Comparison of ENCODE assay signal across 35 mouse cellular contexts in genomic region chr6:55700392-55701386, GRCm38 (mm10). TPM values are rescaled to one million over a fixed set of nuclear protein-coding genes. Genes with fewer than 3 reads are reported as not detected.
DNase-seq lines count a peak whose midpoint lies in the region; ATAC-seq and TF ChIP-seq lines count a peak whose summit lies in the region.
"Had no signal": no experiment of that assay in that cellular context is flagged by ENCODE, and none has a peak within 500 bp of the region (broad histone marks: within the 10 kb centered on the region; RNA-seq: fewer than 3 reads in every experiment).

No protein-coding gene starts in this region.

- DNase-seq in forebrain, embryonic 10.5 days (ENCODE audit: extremely low spot score, low spot score) = no peak
- no peak for DNase-seq in forebrain, postnatal 0 days
- DNase-seq in retina, postnatal 1 day = peak; percentile 21
- DNase-seq in retina, embryonic 14.5 days (ENCODE audit: low spot score) = no peak
- DNase-seq in gastrocnemius, postnatal 10 days = no peak
- DNase-seq: adrenal gland, postnatal 10 days; cerebellum, adult 11 months; cerebellum, adult 9-10 months; gastrocnemius, adult 2 months; heart, postnatal 36 days; kidney, adult 8-10 months; kidney, postnatal 4 days; liver, embryonic 13.5 days; lung, adult 18-20 months; lung, postnatal 4 days; spleen, adult 18-20 months; thymus, postnatal 14 days had no signal

- 30% methylated on average over 4 of the region's 4 CpGs for WGBS in forebrain, embryonic 10.5 days
- WGBS in forebrain, postnatal 0 days = 10% methylated on average over 4 of the region's 4 CpGs
- 4% methylated on average over 4 of the region's 4 CpGs for WGBS in forebrain, embryonic 15.5 days

- no peaks in the 10 kb centered on the region for H3K9me3 ChIP-seq in forebrain, embryonic 10.5 days
- H3K9me3 ChIP-seq in forebrain, postnatal 0 days (ENCODE audit: low read length) = no peaks in the 10 kb centered on the region
- no peaks in the 10 kb centered on the region for H3K9me3 ChIP-seq in forebrain, embryonic 15.5 days
- H3K9me3 ChIP-seq: G1E; hindbrain, embryonic 13.5 days; limb, embryonic 10.5 days; limb, embryonic 15.5 days; liver, embryonic 13.5 days had no signal

- H3K9ac ChIP-seq in forebrain, postnatal 0 days = no peak overlapping the region
- no peak overlapping the region for H3K9ac ChIP-seq in forebrain, embryonic 15.5 days (replicated peaks)
- H3K9ac ChIP-seq: hindbrain, embryonic 13.5 days; limb, embryonic 15.5 days; liver, embryonic 13.5 days had no signal

- peaks cover 32% of the 10 kb centered on the region for H3K4me1 ChIP-seq in forebrain, embryonic 10.5 days
- H3K4me1 ChIP-seq in forebrain, postnatal 0 days (ENCODE audit: insufficient read depth) = no peaks in the 10 kb centered on the region
- peaks cover 16% of the 10 kb centered on the region for H3K4me1 ChIP-seq in forebrain, embryonic 15.5 days
- H3K4me1 ChIP-seq: limb, embryonic 10.5 days; limb, embryonic 15.5 days; liver, embryonic 13.5 days had no signal

- H3K36me3 ChIP-seq in forebrain, embryonic 10.5 days (replicated peaks) = no peaks in the 10 kb centered on the region
- no peaks in the 10 kb centered on the region for H3K36me3 ChIP-seq in forebrain, postnatal 0 days (ENCODE audit: insufficient read depth)
- no peaks in the 10 kb centered on the region for H3K36me3 ChIP-seq in forebrain, embryonic 15.5 days
- H3K36me3 ChIP-seq: G1E; hindbrain, embryonic 13.5 days; limb, embryonic 10.5 days; limb, embryonic 15.5 days; liver, embryonic 13.5 days had no signal

- no peaks in the 10 kb centered on the region for H3K27me3 ChIP-seq in forebrain, embryonic 10.5 days (ENCODE audit: poor library complexity, severe bottlenecking)
- H3K27me3 ChIP-seq in forebrain, postnatal 0 days (ENCODE audit: insufficient read depth, low read length) = no peaks in the 10 kb centered on the region
- no peaks in the 10 kb centered on the region for H3K27me3 ChIP-seq in forebrain, embryonic 15.5 days
- H3K27me3 ChIP-seq: hindbrain, embryonic 13.5 days; limb, embryonic 15.5 days; liver, embryonic 13.5 days had no signal

- no peak for TF ChIP-seq CTCF in forebrain, postnatal 0 days (IDR thresholded peaks at IDR 0.05; ENCODE audit: low read depth)

- H3K27ac ChIP-seq in forebrain, embryonic 10.5 days = peak overlapping the region; percentile 9; the same call in 1 of the 2 replicates
- no peak overlapping the region for H3K27ac ChIP-seq in forebrain, postnatal 0 days (ENCODE audit: low read depth, low read length)
- peak overlapping the region; percentile 59 for H3K27ac ChIP-seq in forebrain, embryonic 15.5 days (replicated peaks)
- H3K27ac ChIP-seq: gastrocnemius, adult 2 months; hindbrain, embryonic 13.5 days; kidney, postnatal 0 days; limb, embryonic 10.5 days; limb, embryonic 15.5 days; liver, embryonic 13.5 days had no signal

- H3K4me2 ChIP-seq in forebrain, postnatal 0 days (ENCODE audit: low read depth) = no peak overlapping the region
- H3K4me2 ChIP-seq in forebrain, embryonic 15.5 days (replicated peaks) = no peak overlapping the region
- H3K4me2 ChIP-seq: heart, embryonic 11.5 days; hindbrain, embryonic 13.5 days; limb, embryonic 15.5 days; liver, embryonic 13.5 days had no signal

- no peak; the same call in 1 of the 2 replicates for ATAC-seq in forebrain, postnatal 0 days
- peak; percentile 70 for ATAC-seq in forebrain, embryonic 15.5 days (replicated peaks)
- ATAC-seq in granulocyte monocyte progenitor cell, adult 5-6 weeks (replicated peaks; ENCODE audit: poor library complexity, severe bottlenecking) = no peak
- ATAC-seq: intestine, embryonic 16.5 days; lung, postnatal 0 days; midbrain, embryonic 16.5 days; Patski had no signal

- no peak overlapping the region for H3K4me3 ChIP-seq in forebrain, embryonic 10.5 days
- H3K4me3 ChIP-seq in forebrain, postnatal 0 days (ENCODE audit: low read depth, low read length) = no peak overlapping the region
- no peak overlapping the region for H3K4me3 ChIP-seq in forebrain, embryonic 15.5 days
- H3K4me3 ChIP-seq: erythroblast, embryonic 14.5 days; gastrocnemius, adult 2 months; hindbrain, embryonic 13.5 days; limb, embryonic 10.5 days; limb, embryonic 15.5 days; liver, embryonic 13.5 days had no signal

RNA-seq across cellular contexts. Expression of gene Neurod6, which starts 19.6 kb away (rescaled TPM):
- 0.21 TPM in 1 of 2 replicates, not detected in the other for polyA plus RNA-seq in forebrain, embryonic 10.5 days (2016; fragmentation: Nextera tagmentation; extraction: Ambion mirVana)
- 189 and 251 TPM in 2 replicates for total RNA-seq in forebrain, postnatal 0 days (2014; rRNA removed)
- 238 and 397 TPM in 2 replicates for polyA plus RNA-seq in forebrain, postnatal 0 days (2015; fragmentation: Nextera tagmentation; extraction: Ambion mirVana)
- polyA plus RNA-seq in forebrain, embryonic 15.5 days (2015; fragmentation: Nextera tagmentation; extraction: Ambion mirVana) = 467 and 475 TPM in 2 replicates
- not detected in 2 replicates for total RNA-seq in granulocyte monocyte progenitor cell, adult 5-6 weeks (2014; fragmentation: Nextera tagmentation)
- not detected in 2 replicates for total RNA-seq in granulocyte monocyte progenitor cell, adult 5-6 weeks (2017)
- under 1 TPM; 0.12 to 0.16 TPM for total RNA-seq in gastrocnemius, postnatal 10 days (2021)
- total RNA-seq: adrenal gland, postnatal 10 days; G1E; gastrocnemius, adult 2 months; heart, postnatal 36 days had no signal
- polyA plus RNA-seq: embryonic facial prominence, embryonic 14.5 days; erythroblast, embryonic 14.5 days; G1E; gonadal fat pad, adult 2 months; heart, embryonic 16.5 days; intestine, embryonic 16.5 days; kidney, postnatal 0 days; limb, embryonic 10.5 days; limb, embryonic 15.5 days; lung, postnatal 0 days; Patski; stomach, embryonic 16.5 days; urinary bladder, adult 2 months had no signal

Comparison
In these comparisons a context has a peak if more than half of its experiments do, and no peak if none do; other contexts are left out.
1. RNA of gene Neurod6, which starts 19.6 kb away (total RNA-seq): 189 to 251 TPM in forebrain, postnatal 0 days; 0.12 to 0.16 TPM in gastrocnemius, postnatal 10 days and not detected in granulocyte monocyte progenitor cell, adult 5-6 weeks; every median in the first group is over 100 times any median in the second.